Mouse (Mus musculus): Measurements from ENCODE around the gene Nr2f6.

Nr2f6 gene

DNA sequence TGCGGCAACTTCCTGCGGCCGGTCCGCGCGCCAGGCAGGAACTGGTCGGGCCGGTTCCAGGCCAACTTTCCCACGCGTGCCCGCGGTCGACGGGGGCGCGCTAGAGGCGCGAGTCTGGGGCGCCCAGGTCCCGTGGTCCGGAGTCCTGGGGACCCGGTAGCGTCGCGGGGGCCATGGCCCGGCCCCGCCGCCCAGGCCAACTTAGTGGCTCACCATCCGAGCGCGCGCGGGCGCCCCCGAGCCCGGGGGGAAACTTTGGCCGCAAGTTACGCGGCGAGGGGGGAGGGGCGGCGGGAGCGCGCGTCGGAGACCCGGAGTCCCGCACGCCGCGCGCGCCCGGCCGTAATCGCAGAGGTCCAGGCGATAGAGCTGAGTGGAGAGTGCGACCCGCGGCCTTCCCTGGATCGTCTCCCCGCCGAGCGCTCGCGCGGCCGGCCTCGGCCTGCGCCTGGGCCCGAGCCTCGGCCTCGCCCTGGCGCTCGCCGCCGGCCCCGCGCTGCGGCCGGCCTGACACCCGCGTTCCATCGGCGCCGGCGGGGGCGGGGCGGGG is at the start of gene Nr2f6:
Gene Nr2f6 (minus strand): TSS at position 540 of the 550 bp plus-strand sequence.
- DNase-seq (ENCODE audit: low spot score), result peak; percentile 57

DNA sequence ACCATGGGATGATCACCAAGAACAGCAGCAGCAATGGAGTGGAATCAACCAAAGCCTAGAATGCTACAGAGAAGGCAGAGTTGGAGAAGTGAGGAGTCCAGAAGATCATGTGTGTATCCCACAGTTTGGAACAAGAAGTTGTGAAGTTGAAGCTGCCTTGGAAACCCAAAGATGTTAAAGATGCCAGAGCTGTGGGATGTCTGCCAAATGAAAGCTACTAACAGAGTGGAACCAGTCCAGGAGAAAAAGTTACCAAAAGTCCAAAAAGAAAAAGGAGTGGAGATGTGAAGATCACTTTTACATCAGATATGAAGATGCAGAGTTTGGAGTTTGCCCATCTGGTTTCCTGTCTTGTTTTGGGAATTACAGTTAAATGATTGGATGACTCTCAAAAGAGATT is 40.4 kb upstream of the Nr2f6 start:
- DNase-seq (ENCODE audit: low spot score), result no peak

DNA sequence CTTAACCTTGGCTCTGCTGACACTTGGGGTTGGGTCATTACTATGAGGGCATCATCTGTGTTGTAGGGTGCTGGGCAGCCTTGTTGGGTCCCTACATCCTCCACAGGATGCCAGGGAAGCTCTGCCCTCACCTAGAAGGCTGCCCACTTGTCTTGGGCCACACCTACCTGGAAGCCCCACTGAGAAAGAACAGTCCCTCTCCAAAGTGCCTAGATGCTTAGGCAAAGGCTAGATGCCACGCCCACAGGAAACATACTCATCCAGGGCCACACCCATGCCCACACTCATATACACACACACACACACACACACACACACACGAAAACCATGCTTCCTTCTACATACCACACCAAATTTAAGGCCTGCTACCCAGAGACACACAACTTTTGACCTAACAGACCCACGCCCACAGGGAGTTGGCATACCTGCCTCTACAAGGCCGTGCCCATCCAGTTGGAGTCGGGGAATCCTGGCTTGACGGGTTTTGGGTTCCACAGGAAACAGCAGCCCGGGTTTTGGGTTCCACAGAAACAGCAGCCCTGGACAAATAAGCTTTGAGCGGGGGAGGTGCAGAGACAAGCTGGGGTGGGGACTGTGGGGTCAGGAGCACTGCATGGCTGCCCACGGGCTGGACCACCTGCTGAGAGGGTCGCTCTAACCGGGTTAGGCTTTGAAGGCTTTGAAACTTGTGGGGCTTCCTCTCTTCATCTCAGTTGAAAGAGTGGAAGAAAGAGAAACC is 29.9 kb upstream of the Nr2f6 start:
- DNase-seq (ENCODE audit: low spot score), result no peak

DNA sequence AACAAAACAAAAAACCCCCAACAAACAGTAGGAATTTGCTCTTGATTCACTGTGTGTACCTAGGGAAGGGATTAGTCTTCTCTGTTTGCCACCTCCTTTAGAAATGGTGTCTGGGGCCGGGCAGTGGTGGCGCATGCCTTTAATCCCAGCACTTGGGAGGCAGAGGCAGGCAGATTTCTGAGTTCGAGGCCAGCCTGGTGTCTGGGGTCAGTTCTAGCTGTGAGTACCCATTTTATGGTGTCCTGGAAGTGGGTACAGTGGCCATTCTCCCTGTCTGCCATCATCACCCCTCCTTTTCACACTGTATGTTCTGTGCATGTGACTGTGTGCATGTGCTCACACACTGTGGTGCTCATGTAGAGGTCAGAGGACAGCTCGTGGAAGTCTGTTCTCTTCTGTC is 26.5 kb upstream of the Nr2f6 start:
- no peak for DNase-seq (ENCODE audit: low spot score)

DNA sequence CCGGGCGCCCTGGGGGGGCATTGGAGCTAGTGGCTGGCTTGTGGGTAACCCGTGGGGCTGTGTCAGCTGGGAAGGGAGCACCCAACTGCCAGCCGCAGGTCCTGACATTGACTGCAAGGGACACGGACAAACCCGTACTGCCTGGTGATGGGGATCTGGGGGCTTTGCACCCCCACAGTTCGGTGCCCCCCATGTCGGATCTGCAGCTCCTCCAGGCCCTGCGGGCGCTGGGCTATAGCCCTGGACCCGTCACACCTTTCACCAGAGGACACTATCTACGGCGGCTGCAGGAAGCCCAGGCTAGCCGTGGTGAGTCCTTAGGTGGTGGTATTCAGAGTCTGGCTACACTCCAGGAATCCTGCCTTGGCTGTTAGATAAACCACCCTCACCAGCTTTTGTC is 25.7 kb upstream of the Nr2f6 start:
- no peak for DNase-seq (ENCODE audit: low spot score)

DNA sequence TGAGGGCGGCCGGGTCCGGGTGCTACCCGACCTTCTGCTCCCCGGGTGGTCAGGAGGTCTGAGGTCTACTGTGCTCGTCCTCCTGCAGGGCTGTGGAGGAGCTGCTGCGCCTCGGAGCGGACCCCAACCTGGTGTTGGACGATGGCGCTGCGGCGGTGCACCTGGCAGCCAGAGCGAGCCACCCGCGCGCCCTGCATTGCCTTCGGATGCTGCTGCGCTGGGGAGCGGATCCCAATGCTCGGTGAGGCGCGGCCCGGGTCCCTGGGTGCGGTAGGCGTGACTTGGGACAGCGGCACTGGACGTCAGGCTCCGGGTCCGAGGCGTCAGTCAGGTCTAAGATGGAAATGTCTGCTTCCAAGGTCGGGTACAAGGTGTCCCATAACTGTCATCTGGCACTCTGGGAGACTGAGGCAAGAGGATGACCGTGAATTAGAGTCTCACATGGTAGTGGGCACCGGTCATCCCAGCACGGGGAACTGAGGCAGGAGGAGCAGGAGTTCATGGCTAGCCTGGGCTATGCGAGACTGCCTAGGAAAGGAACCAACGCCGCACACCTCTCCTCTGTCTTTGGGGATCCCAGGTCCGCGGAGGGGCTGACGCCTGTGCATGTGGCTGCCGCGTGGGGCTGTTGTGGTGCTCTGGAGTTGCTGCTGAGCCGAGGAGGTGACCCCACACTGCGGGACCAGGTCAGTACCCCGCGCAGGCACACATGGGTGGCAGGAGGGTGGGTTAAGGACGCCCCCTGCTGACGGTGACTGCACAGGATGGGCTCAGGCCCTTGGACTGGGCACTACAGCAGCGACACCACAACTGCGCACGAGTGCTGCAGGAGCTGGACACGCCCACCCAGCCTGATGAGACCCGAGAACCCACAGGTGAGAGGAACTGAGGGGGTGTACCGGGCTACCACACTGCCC is 24.6 kb upstream of the Nr2f6 start:
- no peak for DNase-seq (ENCODE audit: low spot score)

DNA sequence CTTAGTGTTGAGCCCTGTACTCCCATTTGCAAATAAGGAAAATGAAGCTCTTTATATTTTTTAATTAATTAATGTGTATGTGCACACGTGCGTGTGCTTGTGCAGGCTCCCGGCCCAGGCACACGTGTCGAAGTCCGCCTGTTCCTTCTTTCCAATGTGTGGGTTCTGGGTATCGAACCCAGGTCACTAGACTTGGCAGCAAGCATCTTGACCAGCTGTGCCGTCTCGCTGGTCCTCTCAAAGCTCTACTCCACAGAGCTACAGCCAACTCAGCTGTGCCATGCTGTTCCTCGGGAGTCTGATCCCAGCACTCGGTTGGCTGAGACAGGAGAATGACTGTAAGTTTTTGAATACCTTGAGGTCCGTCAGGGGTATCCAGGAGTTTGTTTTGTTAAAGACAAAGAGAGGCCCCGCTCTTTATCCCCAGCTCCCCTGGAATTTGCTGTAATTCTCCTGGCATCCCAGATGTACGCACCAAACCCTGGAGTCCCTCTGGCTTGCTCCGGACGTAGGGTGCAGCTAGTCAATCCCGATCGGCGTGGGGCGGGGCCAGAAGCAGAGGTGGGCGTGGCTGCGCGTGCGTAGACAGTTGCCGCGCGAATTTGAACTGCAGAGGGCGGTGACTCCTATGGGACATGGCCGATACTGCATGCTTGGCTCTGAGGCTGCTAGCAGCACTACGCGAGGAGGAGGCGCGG is 23.8 kb upstream of the Nr2f6 start, which contains the start of gene Ankle1:
Gene Ankle1 (plus strand): TSS at position 610 of the 698 bp plus-strand sequence.
- DNase-seq (ENCODE audit: low spot score), result peak; percentile 88

DNA sequence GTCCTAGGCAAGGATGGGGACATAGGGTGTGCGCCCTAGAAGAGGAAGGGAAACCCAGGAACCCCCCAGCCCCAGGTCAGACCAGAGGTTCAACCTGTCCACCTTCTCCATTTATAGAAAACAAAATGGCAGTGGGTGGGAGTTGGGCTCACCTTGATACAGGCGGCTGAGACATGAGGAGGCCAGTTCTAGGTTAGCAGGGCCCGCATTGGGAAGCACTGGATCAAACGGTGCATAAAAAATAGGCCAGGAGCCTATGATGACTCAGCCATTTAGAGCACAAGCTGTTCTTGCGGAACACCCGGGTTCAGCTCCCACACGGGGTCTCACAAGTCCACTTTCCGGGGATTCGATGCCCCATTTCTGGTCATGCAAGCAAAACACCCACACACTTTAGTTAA is 23.2 kb upstream of the Nr2f6 start:
- no peak for DNase-seq (ENCODE audit: low spot score)

DNA sequence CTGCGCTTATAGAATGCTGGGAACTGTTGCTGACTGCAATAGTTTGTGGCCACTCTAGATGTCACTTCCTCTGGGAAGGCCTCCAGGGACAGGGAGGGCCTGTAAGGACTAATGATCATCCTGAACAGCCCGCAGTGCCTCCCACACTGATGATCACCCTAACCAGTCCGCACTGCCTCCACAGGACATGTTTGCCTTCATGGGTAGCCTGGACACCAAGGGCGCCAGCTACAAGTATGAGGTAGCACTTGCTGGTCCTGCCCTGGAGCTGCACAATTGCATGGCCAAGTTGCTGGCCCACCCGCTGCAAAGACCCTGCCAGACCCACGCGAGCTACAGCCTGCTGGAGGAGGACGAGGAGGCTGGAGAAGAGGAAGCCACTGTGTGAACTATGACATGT is 22.3 kb upstream of the Nr2f6 start:
- no peak for DNase-seq (ENCODE audit: low spot score)

DNA sequence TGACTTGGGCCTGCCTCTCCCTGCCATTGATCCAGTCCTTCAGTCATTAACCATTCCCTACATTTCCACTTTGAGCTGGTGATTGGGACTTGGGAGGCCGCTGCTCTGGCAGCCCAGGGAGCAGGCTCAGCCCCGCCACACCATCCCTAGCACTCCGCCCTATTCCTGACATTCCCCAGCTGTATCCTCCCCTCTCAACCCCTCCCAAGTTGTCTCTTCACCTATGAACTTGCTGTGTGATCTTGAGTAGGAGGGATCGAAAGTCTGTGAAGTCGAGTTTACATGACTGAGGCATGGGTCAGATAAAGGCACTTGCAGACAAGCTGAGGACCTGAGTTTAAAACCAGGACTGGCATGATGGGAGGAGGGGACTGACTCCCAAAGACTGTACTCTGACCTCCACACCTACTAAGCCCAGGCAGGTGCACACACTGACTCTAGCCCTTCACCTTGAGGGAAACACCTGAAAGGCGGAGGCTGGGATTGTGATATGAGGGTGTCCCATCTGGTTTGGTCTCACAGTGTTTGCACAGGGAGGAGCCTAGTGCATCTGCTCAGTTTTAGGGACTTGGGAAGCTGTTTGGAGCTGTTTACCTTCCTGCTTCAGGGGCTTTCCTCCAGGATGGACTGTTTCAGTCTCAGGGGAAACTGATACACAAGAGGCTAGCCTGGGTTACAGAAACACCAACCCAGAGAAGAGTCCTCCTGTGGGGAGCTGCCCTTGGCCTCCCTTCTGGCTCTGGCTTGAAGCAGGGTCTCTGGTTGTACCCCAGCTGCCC is 21.5 kb upstream of the Nr2f6 start:
- no peak for DNase-seq (ENCODE audit: low spot score)

DNA sequence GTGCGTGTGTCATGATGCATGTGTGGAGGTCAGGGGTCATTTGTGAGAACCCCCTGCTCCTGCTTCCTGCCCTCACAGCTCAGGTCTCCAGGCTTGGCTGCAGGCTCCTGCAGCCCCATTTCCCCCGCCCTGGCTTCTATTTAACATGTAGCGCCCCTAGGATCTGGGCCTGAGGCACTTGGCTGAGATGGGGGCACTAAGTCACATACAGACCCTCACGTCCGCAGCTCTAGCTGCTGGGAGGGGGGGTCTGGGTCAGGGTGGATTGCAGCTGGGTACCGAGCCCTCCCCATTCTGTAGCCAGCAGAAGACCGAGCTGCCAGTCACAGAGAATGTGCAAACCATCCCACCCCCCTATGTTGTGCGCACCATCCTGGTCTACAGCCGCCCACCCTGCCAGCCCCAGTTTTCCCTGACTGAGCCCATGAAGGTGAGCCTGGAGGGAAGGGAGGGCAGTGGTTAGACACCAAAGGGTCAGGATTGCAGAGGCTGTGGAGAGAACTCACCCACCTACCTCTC is 20.7 kb upstream of the Nr2f6 start:
- no peak for DNase-seq (ENCODE audit: low spot score)

DNA sequence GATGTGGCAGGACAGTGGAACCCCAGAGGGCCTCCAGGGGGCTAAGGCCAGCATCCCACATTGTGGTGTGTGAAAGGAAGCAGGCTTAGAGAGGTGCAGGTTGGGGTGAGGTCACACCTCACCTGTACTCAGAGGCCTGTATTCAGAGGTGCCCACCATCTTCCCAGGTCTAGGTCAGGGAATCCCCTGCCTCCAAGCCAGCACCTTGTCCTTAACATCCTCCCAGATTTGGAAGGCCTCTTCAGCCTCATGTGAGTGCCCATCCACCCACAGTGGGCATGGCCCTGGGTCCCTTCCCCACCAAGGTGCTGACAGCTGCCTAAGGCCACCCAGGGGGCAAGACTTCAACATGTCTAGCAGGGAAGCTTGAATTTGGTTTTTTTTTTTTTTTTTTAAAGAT is 19.7 kb upstream of the Nr2f6 start:
- peak; percentile 1 for DNase-seq (ENCODE audit: low spot score)

DNA sequence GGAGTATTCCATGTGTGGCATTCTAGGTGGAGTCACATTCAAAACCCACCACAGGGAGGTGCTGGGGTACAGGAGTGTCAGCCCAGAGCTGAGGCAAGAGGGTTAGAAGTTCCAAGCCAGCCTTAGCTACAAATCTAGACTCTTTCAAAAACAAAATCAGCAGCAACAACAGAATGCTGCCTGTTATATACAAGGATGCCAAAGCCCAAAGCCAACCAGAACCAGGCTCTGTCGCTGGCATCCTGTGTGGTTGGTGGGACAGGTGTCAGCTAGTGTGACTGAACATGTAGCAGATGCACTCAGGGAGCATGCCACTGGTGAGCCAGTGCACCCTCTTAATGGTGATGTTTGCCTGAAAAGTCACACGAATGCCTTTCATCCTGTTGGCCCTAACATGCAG is 19.1 kb upstream of the Nr2f6 start:
- peak; percentile 0 for DNase-seq (ENCODE audit: low spot score)

DNA sequence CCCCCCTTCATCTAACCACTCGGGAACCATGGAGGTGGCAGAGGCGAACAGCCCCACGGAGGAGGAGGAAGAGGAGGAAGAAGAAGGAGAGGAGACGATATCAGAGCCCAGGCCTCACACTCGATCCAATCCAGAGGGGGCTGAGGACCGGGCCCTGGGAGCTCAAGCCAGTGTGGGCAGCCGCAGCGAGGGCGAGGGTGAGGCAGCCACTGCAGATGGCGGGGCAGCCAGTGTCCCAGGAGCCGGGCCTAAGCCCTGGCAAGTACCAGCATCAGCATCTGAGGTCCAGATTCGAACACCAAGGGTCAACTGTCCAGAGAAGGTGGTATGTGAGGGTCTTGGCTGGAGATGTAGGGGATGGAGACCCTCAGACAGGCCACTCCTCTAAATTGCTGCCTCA is 15.9 kb upstream of the Nr2f6 start:
- DNase-seq (ENCODE audit: low spot score), result no peak

DNA sequence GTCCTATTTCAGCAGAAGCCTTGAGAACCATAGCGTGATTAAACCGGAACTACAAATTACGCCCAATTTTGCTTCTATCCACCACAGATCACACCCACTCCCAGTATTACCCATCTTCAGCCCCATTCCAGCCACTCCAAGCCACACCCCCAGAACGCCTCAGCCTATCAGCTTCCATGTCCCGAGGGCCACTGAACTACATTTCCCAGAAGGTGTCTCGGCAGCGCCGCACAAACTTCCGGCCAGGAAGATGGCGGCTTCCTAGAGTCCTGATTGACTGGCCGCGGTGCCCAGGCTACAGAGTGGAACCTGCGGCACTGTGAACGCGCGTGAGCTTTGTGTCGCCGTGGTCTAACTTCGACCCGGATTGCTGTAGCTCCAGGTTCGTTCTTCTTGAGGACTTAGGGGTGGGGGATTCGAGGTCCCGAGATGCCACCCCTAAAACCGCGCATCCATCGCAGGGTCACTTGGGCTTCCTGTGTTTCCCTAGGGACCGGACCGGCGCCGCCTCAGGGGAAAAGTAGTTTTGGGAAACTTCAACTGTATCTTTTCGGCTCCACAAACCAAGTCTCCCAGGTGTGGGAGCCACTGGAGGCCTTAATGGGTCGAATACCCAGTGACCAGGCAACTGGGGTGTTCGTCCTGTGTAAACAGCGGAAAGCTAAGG is 15.0 kb upstream of the Nr2f6 start, which contains the start of gene Babam1:
Gene Babam1 (plus strand): TSS at position 223 of the 667 bp plus-strand sequence.
- peak; percentile 94 for DNase-seq (ENCODE audit: low spot score)

DNA sequence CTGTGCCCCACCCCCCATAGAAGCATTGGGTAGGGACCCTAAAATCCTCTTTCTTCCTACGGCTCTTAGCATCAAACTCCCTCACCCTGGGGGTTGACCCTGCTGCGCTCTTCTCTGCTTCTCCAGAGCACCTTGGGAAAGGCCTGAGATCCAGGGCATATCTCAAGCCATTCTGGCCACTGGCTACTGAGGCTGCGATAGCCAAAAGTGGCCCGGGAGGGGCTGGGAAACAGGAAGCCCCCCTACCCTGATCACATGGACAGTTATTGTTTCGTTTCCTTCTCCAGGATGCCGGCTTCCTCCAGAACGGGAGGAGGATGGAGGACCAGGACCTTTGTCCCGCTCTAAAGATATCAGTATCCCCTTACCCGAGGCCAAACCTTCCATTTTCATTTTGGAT is 13.9 kb upstream of the Nr2f6 start, which contains the start of gene Ushbp1:
Gene Ushbp1 (minus strand): TSS at position 174 of the 400 bp plus-strand sequence.
- DNase-seq (ENCODE audit: low spot score), result no peak

DNA sequence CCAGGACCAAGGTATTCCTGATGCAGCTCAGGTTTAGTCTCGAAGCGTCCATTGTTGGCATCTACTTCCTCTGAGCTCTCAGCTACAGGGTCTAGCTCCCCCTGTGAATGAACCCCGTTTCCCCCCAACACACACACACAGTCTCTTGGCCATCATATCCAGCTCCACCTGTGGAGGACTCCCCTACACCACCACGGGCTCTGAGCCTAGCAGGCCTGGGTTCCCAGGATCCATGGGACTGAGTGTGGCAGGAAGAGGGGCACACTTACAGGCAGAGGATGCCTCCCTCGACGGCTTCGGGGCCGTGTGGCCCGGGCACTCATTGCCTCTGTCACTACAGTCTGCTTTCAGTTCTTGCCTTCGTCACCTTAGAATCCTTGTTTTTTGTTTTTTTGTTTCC is 13.3 kb upstream of the Nr2f6 start:
- no peak for DNase-seq (ENCODE audit: low spot score)

DNA sequence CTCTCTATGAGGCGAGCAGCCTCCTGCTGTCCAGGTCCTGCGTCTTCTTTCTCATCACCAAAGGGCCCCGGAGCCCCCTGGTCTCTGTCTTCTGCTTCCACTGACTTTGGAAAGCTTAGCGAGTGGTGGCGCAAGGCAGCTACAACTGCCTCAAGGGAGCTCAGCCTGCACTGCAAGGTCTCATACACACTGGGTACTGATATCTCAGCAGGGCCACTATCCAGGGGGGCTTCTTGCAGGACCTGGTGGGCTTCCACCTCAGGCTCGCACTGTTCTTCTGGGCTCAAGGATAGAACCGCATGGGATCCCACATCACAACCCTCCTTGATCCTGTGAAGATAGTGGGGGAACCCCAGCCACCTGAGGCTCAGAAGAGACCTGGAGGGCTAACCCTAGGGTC is 12.7 kb upstream of the Nr2f6 start:
- DNase-seq (ENCODE audit: low spot score), result no peak

DNA sequence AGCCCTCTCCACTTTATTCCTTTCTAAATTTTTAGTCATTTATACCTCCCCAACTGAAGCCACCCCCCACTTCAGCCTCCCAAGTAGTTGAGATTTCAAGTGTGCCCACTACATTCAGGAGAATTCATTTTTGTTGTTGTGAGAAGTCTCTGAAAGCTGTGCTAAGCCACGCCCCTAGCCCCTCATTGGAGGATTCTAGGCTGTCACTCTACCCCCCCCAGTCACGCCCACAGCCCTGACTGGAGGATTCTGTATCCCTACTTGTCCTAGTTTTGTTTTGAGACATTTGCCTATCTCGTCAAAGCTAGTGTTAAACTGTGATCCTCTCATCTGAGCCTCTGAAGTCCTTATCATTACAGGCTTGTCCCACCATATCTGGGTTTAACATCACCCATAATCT is 11.1 kb upstream of the Nr2f6 start:
- no peak for DNase-seq (ENCODE audit: low spot score)

DNA sequence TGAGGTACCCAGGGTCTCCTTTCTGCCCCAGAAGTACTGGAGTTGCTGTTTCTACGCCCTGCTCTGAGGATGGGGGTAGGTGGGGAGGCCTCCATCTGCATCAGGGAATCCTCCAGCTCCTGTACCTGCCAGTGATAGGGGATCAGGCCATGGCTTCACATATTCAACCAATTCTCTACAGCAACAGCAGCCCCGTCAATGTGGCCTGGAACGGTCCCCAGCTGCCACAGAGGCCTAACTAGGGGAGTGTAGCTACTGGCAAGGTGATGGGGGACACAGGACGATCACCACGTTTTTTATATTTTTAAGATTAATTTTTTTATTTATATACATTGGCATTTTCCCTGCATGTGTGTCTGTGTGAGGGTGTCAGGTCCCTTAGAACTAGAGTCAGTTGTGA is 10.6 kb upstream of the Nr2f6 start:
- no peak for DNase-seq (ENCODE audit: low spot score)

DNA sequence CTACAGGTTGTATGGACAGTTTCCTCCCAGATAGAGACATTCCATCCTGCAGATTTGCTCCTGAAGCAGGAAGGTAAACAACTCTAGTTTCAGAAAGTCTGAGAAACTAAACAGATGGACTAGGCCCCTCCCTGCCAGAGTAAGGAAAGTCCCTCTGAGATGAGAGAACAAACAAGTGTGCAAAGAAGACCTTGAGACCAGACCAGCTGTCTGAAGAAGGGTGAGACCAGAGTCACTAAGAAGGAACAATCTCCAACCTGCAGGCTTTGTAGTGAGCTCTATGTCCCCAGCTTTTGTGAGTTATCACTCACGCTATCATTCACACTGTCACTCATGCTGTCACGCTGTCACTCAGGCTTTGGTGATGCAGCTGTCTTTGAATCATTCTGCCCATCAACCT is 9.9 kb upstream of the Nr2f6 start:
- DNase-seq (ENCODE audit: low spot score), result no peak

All from ovary, adult 18-20 months (tissue).